Mouse (Mus musculus) bone marrow macrophage, adult 2 months (primary cell): ENCODE data around the gene Cntn2. TPM values are rescaled to one million over a fixed set of nuclear protein-coding genes. Genes with fewer than 3 reads are reported as not detected.
"Not testable (repeated sequence)": the region's sequence is repeated elsewhere in the genome, so short reads cannot be mapped to it uniquely, and the experiment has no call there.

Experiments used
- H3K27ac ChIP-seq: 2 replicates; pipeline ENCODE4 v1.5.1; 2012; ENCODE audit warnings: low read depth, low read length; ENCODE audit not compliant: insufficient read depth
- H3K4me1 ChIP-seq: 2 replicates; pipeline ENCODE4 v1.6.1; 2012; ENCODE audit warnings: low read length; ENCODE audit not compliant: control insufficient read depth, insufficient read depth
- H3K4me3 ChIP-seq: 2 replicates; pipeline ENCODE4 v1.5.1; 2012; ENCODE audit warnings: mild to moderate bottlenecking, low read length, moderate library complexity; ENCODE audit not compliant: insufficient read depth
- CTCF ChIP-seq: IDR thresholded peaks from 2 replicates; pipeline ENCODE4 v1.5.1; 2012; ENCODE audit warnings: low read depth, mild to moderate bottlenecking, low read length, moderate library complexity
- POLR2A ChIP-seq: IDR thresholded peaks from 2 replicates; pipeline ENCODE4 v1.6.1; 2012; ENCODE audit warnings: mild to moderate bottlenecking, low read depth, low read length, borderline replicate concordance
- polyA plus RNA-seq: library from polyadenylated mRNA; stranded (reverse); fragments of >200 nt; gene quantifications from 2 replicates; pipeline ENCODE4 v1.2.4, GENCODE M21; 2012; ENCODE audit not compliant: missing spikeins, insufficient read depth, insufficient read length

Cntn2 gene
- polyA plus RNA-seq, 1 experiment = not detected

GRCm38 (mm10) chr1:132483759-132484158 is 59.3 kb downstream of the Cntn2 start:
- no peak for TF ChIP-seq CTCF
- TF ChIP-seq POLR2A = no peak
- H3K27ac ChIP-seq = no peak overlapping the region
- H3K4me1 ChIP-seq = peaks cover 7% of the 10 kb centered on the region
- H3K4me3 ChIP-seq = no peak overlapping the region

GRCm38 (mm10) chr1:132483234-132483633 is 59.8 kb downstream of the Cntn2 start:
- H3K4me1 ChIP-seq = peaks cover 10% of the 10 kb centered on the region
- no peak overlapping the region for H3K4me3 ChIP-seq
- TF ChIP-seq CTCF = no peak
- TF ChIP-seq POLR2A = no peak
- no peak overlapping the region for H3K27ac ChIP-seq

GRCm38 (mm10) chr1:132481619-132482018 is 61.4 kb downstream of the Cntn2 start:
- peaks cover 10% of the 10 kb centered on the region for H3K4me1 ChIP-seq
- TF ChIP-seq POLR2A = no peak
- TF ChIP-seq CTCF = no peak
- no peak overlapping the region for H3K4me3 ChIP-seq
- no peak overlapping the region for H3K27ac ChIP-seq

- Histone ChIP-seq H3K4me3 (no peak overlapping the region), H3K4me1 (peaks cover 15% of the 10 kb centered on the region), H3K27ac (no peak overlapping the region)
- TF ChIP-seq POLR2A (no peak), CTCF (no peak)
These were observed 63.6 kb downstream of the Cntn2 start for GRCm38 (mm10) chr1:132479438-132479837.

GRCm38 (mm10) chr1:132476928-132477691 is 65.9 kb downstream of the Cntn2 start, which contains the start of gene Rbbp5:
Rbbp5 (plus strand) TSS chr1:132477365.
- peak within 1 kb of the TSS; percentile 57 for H3K27ac ChIP-seq
- TF ChIP-seq POLR2A (peak; percentile 45; the same call in 1 of the 2 replicates), CTCF (no peak)
- H3K4me3 ChIP-seq = peak within 1 kb of the TSS; percentile 98
- H3K4me1 ChIP-seq = peaks cover 15% of the 10 kb centered on the region

GRCm38 (mm10) chr1:132476575-132476927 is 66.5 kb downstream of the Cntn2 start:
- H3K4me1 ChIP-seq = peaks cover 15% of the 10 kb centered on the region
- peak overlapping the region; percentile 23 for H3K27ac ChIP-seq
- TF ChIP-seq POLR2A = no peak
- no peak for TF ChIP-seq CTCF
- H3K4me3 ChIP-seq = peak overlapping the region; percentile 98

GRCm38 (mm10) chr1:132474496-132474895 is 68.6 kb downstream of the Cntn2 start:
- Histone ChIP-seq H3K4me3 (no peak overlapping the region), H3K27ac (no peak overlapping the region), H3K4me1 (peaks cover 22% of the 10 kb centered on the region)
- TF ChIP-seq POLR2A (no peak), CTCF (no peak)

- Histone ChIP-seq H3K27ac (no peak overlapping the region), H3K4me1 (peaks cover 28% of the 10 kb centered on the region), H3K4me3 (no peak overlapping the region)
- TF ChIP-seq POLR2A (no peak), CTCF (no peak)
These were observed 70.5 kb downstream of the Cntn2 start for GRCm38 (mm10) chr1:132472537-132472936.

- no peak overlapping the region for H3K27ac ChIP-seq
These were observed 71.6 kb downstream of the Cntn2 start for GRCm38 (mm10) chr1:132471499-132471898.

GRCm38 (mm10) chr1:132471032-132471431 is 72.0 kb downstream of the Cntn2 start:
- no peak for TF ChIP-seq CTCF
- no peak for TF ChIP-seq POLR2A
- peaks cover 31% of the 10 kb centered on the region for H3K4me1 ChIP-seq
- H3K27ac ChIP-seq = no peak overlapping the region
- no peak overlapping the region for H3K4me3 ChIP-seq

More at GRCm38 (mm10) chr1:132471499-132471898, 71.6 kb downstream of the Cntn2 start:
- TF ChIP-seq POLR2A = no peak
- no peak for TF ChIP-seq CTCF
- Histone ChIP-seq H3K4me1 (peaks cover 31% of the 10 kb centered on the region), H3K4me3 (no peak overlapping the region)

GRCm38 (mm10) chr1:132470031-132470430 is 73.0 kb downstream of the Cntn2 start:
- peaks cover 26% of the 10 kb centered on the region for H3K4me1 ChIP-seq
- H3K4me3 ChIP-seq, H3K27ac ChIP-seq: not testable (repeated sequence)
